Mouse (Mus musculus): ENCODE measurements around the gene Rps28. TPM values are rescaled to one million over a fixed set of nuclear protein-coding genes. Genes with fewer than 3 reads are reported as not detected.

The Rps28 gene
- total RNA-seq, 2 experiments from 2014 or later = 736 to 815 TPM

DNA sequence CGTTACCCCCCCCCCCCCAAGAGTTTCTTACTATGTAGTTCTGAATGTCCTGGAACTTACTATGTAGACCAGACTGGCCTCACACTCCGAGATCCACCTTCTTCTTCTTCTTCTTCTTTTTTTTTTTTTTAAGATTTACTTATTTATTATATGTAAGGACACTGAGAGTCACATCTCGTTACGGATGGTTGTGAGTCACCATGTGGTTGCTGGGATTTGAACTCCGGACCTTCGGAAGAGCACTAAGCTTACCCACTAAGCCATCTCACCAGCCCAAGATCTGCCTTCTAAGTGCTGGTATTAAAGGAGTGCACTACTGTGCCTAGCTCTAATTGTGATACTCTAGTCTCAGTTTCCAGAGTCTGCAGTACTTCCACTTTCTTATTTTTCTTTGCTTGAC is 9.0 kb downstream of the Rps28 start:
- DNase-seq = no peak
- intact Hi-C loops (cut with DNase I) = no loop called here

DNA sequence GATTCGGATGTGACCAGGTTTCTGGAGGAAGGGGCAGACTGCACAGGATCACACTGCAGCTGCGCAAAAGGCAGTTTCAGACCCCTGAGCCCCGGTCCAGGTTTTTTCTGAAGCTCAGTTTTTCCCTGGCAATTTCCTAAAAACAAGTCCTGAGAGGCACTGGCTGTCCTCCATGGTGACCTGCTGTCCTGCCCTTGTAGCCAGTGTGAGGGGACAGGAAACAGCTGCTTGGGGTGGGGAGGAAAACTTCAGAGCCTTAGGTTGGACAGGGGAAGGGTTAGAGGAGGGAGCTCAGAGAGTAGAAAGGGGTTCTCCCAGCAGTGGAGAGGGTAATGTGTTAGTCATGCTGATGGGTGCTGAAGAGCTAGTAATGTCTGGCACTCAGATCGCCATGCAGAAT is 11.4 kb downstream of the Rps28 start:
- intact Hi-C loops (cut with DNase I) = no loop called here
- DNase-seq = peak; percentile 59 to 60

DNA sequence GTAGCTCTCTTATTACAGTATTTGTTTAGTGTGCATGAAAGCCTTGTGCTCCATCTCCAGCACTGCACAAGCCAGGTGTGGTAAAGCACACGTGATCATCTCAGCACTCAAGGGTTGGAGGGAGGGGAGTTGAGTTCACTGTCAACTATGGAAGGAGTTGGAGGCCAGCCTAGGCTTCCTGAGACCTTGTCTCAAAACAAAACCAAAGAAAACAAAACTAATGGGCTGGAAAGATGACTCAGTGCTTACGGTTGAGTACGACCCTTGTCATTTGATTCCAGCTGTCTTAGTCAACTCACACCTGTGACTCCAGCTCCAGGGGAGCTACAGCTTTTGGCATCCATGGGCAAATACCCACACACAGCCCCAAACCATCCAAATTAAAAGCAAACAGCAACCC is 11.9 kb downstream of the Rps28 start:
- intact Hi-C loops (cut with DNase I) = no loop called here
- peak in 1 of 2 experiments; percentile 30 for DNase-seq

DNA sequence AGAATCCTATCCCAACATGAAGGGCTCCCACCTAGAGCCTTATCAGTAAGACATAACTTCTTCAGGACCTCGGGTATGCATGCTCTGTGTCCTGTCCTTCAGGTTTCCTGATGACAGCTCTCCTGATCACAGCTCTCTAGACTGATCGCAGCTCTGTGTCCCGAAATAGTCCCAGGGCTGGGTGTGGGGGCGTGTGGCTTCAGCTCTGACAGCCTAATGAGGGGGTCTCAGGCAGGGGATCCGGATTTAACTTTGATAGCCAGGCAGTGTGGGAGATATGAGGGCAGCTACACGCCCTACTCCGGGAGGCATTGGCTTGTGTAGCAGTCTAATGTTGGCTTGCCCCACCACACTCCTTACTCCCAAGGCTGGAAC is 13.2 kb downstream of the Rps28 start:
- intact Hi-C loops (cut with DNase I) = no loop called here
- DNase-seq = no peak

DNA sequence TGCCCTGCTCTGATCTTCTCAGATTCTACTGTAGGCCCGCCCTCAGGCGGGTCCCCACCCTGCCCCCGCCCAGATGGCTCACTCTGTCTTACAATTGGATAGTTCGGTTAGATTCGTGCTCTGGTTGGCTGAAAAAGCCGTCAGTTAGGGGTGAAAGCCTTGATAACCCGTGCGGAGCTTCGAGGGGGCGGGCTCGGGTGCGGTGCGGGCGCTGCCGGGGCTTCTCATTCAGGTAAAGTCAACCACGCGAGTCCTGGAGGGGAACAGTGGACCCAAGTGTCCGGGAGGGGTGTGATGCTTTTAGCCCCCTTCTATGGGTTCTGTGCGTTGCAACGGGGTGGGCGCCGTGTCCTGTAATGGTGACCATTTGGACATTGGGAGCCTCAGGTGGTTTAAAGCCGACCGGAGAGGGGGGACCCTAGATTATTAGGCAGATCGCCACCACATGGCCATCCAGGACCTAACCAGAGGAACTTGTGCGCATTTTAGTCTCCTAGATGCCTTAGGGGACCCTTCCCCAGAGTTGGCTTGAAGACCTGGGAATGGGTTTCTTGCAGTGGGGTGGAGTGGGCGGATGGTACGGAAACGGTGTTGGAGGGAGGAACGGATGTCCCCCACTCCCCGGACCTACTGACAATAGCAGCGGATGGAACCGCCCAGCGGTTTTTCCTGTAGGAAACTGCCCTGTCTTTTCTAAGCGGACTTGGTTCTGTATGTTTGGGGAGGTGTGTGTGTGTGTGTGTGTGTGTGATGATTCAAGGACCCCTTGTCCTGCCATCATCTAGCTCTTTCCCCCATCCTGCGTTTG is 13.8 kb downstream of the Rps28 start, which contains the start of gene Kank3:
Gene Kank3, plus strand, starts transcription at position 186 of the 808 bp plus-strand sequence.
- intact Hi-C loops (cut with DNase I) = no loop called here
- DNase-seq = peak; percentile 94 to 97

DNA sequence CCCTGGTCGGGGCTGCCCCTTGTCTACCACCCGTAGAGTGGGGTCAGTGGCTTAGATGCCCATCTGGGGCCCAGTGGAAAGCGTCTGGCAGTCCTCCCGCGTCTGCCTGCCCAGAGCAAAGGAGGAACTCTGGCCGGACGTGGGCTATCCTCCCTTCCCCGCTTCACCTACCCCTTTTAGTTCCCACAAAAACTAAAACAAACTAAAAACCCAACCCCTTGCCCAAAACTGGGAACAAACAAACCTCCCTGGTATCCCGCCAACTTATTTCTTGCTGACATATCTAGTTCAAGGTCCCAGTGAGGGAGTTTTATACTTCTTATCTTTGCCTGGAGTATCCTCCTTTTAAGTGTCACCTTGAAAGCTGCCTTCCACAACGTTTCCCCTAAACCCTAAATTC is 16.2 kb downstream of the Rps28 start:
- intact Hi-C loops (cut with DNase I) = loop anchor here (10.0 kb wide), 1 partner anchor 273 kb away; no protein-coding TSS in a partner anchor
- DNase-seq = no peak

DNA sequence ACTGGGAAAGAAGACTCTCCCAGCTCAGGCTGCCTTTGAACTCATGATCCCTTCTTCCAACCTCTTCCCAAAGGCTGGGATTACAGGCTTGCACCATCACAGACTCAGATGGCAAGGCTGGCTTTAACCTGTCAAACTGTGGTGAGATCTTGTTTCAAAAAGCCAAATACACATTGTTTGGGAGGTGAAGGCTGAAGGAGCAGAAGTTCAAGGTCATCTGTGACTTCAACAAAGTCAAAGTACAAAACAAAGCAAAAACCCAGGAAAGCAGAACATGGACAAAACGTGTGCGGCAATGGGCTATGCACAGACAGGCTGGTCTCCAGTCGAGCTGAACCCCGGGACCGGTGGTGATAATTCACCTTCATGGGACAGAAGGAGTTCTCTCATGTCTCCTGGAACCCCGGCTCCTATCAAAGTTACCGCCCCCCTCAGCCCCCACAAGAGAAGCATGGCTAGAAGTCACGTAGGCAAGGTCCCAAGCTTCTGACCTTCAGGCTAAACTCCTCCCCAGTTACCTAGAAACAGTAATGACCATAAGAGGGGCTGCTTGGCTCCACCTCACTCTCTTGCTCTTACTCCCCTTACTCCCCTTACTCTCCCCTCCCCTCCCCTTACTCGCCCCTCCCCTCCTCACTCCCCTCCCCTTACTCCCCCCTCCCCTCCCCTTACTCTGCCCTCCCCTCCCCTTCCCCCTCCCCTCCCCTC is 17.0 kb downstream of the Rps28 start:
- DNase-seq = no peak
- intact Hi-C loops (cut with DNase I) = loop anchor here (10.0 kb wide), 1 partner anchor 273 kb away; no protein-coding TSS in a partner anchor

DNA sequence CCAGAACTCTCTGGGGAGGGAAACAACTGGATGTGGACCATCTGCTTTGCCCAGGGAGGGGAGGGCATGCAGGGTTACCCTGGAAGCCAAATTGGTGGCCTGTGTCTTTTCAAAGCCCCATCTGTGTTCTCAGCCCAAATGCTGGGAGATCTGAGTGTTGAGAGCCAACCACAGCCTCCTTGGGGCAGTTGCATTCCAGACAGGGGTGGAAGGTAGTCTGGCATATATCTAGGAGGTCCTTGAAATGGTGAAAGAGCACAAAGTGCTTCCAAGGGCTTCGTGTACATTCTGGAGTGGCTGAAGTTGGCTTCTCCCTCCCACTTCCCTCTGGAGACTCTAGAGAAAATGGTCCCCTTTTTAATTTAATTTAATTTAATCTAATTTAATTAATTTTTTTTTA is 19.6 kb downstream of the Rps28 start:
- DNase-seq = no peak
- intact Hi-C loops (cut with DNase I) = loop anchor here (5.0 to 10.0 kb wide), 4 partner anchors 77 to 367 kb away; no protein-coding TSS in a partner anchor

DNA sequence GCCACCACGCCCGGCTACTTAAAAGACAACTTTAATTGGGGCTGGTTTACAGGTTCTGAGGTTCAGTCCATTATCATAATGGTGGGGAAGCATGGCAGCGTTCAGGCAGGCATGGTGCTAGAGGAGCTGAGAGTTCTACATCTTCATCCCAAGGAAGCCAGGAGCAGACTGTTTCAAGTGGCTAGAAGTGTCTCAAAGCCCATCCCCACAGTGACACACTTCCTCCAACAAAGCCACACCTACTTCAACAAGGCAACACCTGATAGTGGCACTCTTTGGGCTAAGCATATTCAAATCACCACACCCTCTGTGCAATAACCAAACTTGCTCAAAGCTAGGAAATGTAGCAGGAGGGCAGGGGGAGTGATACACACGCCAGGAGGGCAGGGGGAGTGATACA is 20.2 kb downstream of the Rps28 start:
- intact Hi-C loops (cut with DNase I) = loop anchor here (5.0 to 10.0 kb wide), 4 partner anchors 77 to 367 kb away; no protein-coding TSS in a partner anchor
- DNase-seq = no peak

DNA sequence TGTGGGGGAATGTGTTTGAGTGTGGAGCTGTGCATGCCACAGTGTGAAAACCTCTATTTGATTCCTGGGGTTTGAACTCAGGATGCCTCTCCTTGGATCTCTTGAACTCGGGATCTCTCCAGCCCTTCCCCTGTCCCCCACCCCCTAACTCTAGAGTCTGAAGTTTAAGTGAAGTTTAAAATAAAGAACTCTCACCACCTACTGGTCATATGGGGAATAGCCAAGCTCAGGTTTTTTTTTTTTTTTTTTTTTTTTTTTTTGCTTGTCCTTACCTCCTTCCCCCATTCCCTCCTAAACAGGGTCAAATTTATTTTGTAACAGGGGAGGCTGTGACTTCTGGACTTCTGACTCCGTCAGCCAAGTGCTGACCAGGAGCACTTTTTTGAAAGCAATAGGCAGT is 22.1 kb downstream of the Rps28 start:
- DNase-seq = no peak
- intact Hi-C loops (cut with DNase I) = loop anchor here (5.0 to 10.0 kb wide), 4 partner anchors 75 to 365 kb away; no protein-coding TSS in a partner anchor

DNA sequence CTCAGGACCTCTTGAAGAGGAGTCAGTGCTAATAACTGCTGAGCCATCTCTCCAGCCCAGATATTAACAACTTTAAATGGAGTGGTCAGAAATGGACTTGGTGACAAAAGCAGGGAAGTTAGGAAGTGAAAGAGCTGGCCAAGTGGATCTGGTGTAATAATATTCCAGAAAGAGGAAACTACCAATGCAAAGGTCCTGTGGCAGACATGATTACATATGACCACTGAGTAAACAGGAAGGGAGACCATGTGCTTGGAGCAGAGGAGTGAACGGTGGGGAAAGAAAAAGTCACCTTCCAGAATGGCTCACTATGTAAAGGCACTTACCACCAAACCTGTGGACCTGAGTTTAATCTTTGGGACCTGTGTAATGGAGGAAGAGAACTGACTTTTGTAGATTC is 25.1 kb downstream of the Rps28 start:
- intact Hi-C loops (cut with DNase I) = no loop called here
- no peak for DNase-seq

DNA sequence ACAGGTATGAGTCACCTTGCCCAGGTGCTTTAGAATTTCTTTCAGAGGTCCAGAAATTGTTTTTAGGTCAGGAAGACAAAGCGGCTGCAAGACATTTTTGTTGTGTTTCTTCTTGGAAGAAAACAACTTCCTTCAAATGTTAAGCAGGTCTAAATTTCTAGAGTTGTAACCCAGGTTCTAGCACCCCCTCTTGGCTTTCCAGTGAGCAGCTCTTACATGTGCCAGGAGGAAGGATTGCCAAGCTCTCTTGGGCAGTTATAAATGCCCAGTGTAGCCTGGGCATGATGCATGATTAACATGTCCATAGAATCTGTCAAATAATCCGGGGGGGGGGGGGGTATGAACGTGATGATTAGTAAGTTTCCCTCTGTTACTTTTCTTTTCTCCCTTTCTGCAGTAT is 26.1 kb downstream of the Rps28 start:
- intact Hi-C loops (cut with DNase I) = no loop called here
- peak in 1 of 2 experiments; percentile 60 for DNase-seq

DNA sequence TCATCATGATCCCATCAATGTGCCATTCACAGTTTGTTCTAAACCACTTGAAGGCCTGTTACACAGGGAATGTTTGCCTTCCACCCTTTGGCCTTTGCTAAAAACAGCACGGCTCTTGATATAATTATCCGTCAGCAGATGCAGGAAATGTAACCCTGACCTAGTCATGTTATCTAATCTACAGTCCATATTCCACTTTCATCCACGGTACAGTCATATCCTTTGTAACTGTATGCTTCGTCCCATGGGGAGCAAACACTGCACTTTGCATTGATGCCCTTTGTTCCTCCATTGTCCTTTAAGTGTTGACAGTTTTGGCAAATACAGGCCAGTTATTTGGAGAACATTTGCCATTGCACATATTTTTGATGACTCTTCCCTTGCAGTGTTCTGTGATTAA is 35.6 kb downstream of the Rps28 start:
- DNase-seq = no peak
- intact Hi-C loops (cut with DNase I) = no loop called here

DNA sequence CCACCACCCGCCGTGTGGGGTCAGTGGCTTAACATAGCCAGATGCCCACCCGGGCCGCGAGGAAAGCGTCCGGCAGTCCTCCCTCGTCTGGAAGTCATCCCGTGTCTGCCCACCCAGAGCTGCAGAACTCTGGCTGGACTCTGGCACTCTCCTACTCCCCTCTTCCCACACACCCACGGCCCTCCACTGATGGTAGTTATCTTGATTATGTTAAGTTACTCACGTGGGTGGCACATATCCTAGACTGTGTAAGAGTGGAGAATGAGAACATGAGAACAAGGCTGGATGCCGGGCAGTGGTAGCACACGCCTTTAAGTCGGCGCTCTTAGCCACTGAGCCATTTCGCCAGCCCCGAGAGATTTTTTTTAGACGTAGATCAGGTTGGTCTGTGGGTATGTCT is 38.0 kb downstream of the Rps28 start:
- no peak for DNase-seq
- intact Hi-C loops (cut with DNase I) = no loop called here

DNA sequence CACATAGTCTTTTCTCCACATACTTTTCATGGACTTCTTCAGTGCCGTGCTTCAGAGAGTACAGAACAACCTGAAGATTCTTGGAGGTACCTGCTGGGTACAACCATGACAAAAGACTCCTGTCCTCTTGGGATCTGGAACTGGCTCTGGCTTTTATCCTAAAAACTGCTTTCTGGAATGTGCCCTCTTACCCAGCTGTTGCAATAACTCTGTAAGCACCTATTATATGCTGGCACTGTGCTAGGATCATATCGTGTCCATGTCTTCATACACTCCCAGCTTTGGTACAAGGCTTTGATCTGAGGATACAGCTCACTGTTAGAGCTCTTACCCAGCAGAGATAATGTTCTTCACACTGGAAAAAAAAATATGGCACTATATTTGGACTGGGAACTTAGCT is 39.4 kb downstream of the Rps28 start:
- intact Hi-C loops (cut with DNase I) = no loop called here

DNA sequence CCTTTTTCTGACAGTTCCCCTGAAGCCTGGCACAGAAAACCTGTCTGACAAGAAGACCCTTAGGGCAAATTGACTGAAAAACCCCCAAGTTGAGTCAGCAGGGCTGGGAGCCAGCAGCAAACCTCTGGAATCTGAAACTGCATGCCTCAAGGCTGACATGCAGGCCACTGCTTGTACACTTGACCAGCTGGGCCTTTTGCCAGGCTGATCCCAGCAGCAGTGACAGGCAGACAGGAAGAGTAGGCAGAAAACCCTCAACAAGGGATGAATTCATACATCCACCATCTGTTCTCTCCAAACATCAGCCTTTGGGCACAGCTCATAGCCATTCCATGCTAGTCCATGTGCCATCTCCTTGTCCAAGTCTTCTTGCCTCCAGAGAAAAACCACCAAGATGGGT is 41.0 kb downstream of the Rps28 start:
- DNase-seq = peak; percentile 83 to 91
- intact Hi-C loops (cut with DNase I) = no loop called here

More for the DNA sequence above, 39.4 kb downstream of the Rps28 start:
- no peak for DNase-seq

DNA sequence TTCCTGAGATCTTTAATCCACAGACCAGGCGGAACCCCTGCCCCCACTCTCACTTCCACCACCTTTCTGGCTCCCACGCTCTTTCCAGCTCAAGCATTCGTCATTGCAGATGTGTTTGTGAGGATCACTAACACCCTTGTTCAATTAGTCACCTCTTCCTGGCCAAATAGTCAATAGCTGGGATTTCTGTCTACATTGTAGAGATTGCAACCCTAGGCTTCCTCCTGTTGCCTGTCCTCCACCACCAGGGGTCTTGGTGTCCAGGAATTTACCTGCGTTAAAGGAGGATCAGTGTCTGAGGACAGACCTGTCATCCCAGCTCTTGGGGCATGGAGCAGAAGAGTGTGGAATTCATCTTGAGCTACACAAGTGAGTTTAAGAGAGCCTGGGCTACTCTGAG is 42.3 kb downstream of the Rps28 start:
- DNase-seq = peak in 1 of 2 experiments; percentile 35

DNA sequence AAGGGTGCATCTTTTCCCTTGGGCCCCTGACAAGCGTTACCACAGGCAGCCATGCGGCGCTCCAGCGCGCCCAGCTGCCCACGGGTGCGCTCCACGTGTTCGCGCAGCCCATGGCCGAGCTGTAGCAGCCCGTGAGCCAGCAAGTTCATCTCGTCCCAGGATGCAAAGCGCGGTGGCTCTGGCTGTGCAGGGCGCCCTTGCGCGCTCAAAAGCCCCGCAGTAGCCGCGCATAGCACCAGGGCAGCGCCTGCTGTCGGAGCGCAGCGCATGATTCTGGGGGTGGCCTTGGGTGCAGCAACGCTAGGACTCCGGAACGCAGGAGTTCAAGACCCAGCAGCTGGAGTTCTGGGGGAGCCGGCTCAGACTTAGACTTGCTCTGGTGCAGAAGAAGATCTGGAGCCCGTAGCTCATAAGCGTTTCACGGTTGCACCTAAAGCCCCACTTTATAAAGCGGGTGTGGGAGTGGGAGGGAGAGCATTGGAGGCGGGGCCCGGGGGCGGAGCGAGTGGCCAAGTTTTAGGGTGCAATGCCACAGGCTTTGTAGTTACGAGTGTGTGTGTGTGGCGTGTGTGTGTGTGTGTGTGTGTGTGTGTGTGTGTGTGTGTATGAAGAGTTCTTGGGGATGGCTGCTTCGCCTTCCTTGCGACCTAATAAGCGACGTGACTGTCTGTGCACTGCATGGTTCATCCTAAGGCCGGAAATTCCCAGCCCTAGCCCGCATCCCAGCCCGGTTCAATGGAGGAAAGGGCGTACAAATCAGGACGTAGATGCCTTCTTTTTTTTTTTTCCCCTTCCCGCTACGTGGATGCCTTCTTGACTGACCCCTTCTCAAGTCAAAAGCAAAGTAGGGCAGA is 43.0 kb downstream of the Rps28 start, which contains the start of gene Angptl4:
Gene Angptl4, minus strand, starts transcription at position 707 of the 854 bp plus-strand sequence.
- peak; percentile 78 to 86 for DNase-seq
- intact Hi-C loops (cut with DNase I) = no loop called here

More for the DNA sequence above, 42.3 kb downstream of the Rps28 start:
- intact Hi-C loops (cut with DNase I) = no loop called here

DNA sequence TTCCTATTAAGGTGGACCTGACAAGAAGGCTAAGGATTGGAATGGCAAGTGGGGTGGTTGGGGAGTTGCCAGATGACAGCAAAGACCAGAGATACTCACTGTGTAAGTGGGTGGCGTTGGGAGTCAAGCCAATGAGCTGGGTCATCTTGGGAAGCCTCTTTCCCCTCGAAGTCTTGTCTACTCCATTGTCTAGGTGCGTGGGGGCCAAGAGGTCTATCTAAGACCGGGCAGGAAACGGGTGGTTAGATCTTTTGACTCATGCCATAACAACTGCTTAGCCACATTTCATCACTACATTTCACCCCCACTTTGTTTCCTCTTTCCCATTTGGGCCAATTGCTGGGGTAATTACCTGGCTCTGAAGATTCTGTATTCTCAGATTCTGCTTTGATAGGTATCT is 43.9 kb downstream of the Rps28 start:
- DNase-seq = peak; percentile 34 to 77
- intact Hi-C loops (cut with DNase I) = no loop called here

DNA sequence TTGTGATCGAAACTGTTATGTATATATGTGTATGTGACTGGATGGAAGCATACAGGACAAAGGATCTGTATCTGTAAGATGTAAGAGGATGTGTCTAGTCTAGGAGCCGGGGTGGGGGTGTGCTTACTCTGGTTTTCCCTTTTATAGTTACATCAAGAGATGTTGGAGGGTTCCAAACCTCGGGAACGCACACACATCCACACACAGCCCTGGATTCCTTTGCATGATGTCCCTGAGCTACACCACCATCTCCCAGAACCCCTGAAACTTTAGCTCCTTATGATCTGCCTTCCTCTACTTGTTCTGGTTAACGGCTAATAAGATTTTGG is 44.4 kb downstream of the Rps28 start:
- no peak for DNase-seq
- intact Hi-C loops (cut with DNase I) = loop anchor here (2.0 to 10.0 kb wide), 2 partner anchors 15 to 1545 kb away; no protein-coding TSS in a partner anchor
